Mouse (Mus musculus) MN1 (cell line): ENCODE data around the gene Plpp7.

Source experiments
- DNase-seq: peaks from one replicate; pipeline ENCODE4 v3.0.0-alpha.2; 2016; ENCODE audit warnings: low spot score

Plpp7 gene

GRCm38 (mm10) chr2:32104122-32104521 is 8.8 kb downstream of the Plpp7 start:
- no peak for DNase-seq

DNA sequence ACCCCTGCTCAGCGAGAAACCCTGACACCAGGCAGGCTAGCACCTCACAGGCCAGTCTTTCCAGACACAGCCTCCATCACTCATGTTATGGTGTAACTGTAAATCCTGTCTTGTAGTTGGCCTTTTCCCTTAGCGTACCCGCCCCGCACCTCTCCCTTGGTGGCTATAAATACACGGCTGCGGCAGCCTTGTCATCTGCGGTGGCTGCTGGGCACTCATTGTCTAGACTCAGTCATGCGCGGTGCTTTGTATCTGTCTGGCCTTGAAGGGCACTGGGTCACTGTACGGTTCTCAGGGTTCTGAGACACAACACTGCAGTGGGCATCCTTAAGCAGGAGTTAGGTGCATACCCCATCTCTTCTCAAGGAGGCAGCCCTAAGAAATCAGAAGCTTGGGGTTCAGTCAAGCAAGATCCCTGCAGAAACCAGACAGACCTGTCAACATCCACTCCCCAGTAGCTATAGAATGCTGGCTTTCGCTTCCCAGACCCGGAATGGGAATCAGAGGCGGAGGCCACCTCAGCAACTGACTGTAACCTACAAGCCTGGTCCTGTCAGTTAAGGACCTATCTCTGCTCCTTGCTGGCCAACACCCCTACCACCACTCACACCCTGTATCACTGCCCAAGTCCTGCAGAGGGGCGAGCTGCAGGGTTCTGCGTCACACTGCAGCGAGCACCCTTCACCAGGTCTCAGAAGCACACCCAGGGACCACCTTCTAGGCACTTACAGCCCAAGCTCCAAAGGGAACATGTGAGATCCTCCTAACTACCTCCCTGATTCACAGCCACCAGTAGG is 10.0 kb downstream of the Plpp7 start:
- DNase-seq = no peak

DNA sequence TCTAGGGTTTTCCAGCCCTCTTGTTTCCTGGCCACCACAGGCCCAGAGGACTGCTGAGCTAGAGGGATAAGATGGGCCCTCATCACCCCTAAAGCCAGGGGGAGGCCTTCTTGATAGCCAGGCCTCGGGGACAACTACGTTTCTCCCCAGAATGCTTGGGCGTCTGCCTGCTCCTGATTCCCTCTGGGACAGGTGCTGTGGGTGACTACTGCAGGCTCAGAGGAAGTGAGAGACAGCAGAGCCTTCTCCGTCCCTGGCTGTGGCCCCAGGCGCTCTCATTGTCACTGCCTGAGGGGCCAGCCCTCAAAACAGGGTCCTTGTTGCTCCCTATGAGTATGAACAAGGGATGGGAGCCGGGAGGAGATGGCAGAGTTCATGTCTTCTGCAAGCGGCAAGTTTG is 10.6 kb downstream of the Plpp7 start:
- DNase-seq = no peak

GRCm38 (mm10) chr2:32111268-32111667 is 15.9 kb downstream of the Plpp7 start:
- DNase-seq = no peak

GRCm38 (mm10) chr2:32112548-32112947 is 17.2 kb downstream of the Plpp7 start:
- no peak for DNase-seq

DNA sequence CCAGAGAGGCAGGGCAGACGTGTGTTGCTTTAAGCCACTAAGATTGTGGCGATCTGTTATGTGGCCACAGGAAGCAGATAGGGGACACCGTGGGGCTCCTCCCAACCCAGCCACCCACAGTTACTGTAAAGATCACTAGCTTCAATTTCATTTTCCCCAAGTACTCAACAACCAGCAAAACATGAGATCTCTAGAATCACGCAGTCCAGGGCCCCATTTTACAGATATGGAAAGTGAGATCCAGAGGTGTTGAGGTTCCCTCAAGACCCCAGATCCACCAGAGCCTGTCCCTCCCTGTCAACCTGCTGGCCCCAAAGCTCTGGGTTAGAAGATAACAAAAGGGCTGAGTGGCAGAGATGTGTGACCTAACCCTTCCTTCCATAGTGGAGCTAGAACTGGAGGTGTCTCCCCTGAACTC is 20.5 kb downstream of the Plpp7 start:
- DNase-seq = no peak

DNA sequence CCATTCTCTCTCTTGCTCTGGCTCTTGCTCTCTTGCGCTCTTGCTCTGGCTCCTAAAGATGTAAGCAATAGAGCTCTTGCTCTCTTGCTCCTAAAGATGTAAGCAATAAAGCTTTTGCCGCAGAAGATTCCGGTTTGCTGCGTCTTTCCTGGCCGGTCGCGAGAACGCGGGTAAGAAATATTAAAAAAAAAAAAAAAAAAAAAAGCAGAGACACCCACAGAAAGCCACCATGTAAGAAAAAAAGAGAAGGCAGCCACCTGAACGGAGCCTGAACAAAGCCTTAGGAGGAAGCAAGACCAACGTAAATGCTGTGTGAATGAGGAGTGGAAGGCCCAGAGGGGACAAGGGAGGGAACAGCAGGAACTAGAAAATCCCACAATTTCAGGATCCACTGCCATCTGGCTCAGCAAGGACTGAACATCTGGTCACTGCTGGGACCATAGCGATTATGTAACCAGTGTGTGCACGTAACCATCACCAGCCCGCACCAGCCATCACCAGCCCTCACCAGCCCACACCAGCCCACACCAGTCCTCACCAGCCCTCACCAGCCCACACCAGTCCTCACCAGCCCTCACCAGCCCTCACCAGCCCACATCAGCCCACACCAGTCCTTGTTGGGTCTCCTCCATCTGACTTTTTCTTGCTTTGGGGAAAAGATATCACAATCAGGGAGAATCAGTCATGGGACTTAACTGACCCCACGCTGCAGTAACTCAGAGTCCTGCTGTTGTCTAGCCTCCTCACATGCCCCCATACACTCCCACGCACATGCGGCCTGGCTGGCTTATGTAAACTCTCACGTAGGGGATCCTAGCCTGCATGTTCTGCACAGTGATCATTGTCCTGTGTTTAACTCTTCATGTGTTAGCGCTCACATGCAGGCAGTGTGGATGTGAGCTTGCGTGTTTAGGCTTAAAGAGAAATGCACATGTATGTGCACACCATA is 24.7 kb downstream of the Plpp7 start:
- DNase-seq = no peak

GRCm38 (mm10) chr2:32121150-32121549 is 25.8 kb downstream of the Plpp7 start:
- DNase-seq = no peak

GRCm38 (mm10) chr2:32121785-32122184 is 26.5 kb downstream of the Plpp7 start:
- DNase-seq = no peak

DNA sequence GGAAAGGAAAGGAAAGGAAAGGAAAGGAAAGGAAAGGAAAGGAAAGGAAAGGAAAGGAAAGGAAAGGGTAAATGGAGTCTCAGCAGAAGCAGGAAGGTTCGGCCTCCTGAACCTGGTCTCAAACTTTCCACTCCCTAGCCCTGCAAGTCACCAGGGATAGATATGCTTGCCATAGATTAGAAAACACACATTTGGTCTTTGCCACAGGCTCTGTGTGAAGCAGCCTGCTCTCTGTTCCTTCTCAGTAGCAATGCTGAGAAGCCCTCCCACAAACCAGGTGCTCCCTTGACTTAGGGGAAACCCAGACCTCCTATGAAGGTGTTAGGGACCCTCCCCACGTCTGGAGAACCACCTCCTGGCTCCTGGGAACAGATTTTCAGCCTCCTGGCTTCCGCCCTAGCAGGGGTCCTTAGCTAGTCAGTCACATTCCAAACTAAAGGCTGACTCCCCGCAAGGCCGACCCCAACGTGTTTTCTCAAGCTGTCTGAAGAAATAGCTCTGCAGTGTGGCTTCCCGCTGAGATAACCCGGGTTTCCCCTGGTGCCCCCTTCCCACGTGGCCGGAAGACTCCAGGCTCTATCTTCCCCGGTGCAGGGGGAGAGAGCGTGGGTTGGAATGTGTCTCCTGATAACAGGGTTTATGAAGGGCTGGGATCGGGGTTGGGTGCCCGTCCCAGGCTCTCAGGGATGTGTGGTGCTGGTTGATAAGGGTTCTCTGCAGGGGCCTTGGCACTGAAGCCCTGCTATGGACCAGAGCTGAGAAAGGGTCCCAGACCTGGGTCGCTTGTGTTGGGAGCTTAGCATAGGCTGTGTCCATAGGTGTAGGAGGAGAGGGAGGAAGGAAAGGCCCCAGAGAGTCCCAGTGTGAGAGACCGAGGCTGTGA is 32.6 kb downstream of the Plpp7 start:
- no peak for DNase-seq

- no peak for DNase-seq
These were observed 33.2 kb downstream of the Plpp7 start for GRCm38 (mm10) chr2:32128536-32128841.

GRCm38 (mm10) chr2:32129383-32130074 is 34.2 kb downstream of the Plpp7 start:
- DNase-seq = peak; percentile 87

- DNase-seq = peak; percentile 85
These were observed 35.1 kb downstream of the Plpp7 start for GRCm38 (mm10) chr2:32130435-32130834.

DNA sequence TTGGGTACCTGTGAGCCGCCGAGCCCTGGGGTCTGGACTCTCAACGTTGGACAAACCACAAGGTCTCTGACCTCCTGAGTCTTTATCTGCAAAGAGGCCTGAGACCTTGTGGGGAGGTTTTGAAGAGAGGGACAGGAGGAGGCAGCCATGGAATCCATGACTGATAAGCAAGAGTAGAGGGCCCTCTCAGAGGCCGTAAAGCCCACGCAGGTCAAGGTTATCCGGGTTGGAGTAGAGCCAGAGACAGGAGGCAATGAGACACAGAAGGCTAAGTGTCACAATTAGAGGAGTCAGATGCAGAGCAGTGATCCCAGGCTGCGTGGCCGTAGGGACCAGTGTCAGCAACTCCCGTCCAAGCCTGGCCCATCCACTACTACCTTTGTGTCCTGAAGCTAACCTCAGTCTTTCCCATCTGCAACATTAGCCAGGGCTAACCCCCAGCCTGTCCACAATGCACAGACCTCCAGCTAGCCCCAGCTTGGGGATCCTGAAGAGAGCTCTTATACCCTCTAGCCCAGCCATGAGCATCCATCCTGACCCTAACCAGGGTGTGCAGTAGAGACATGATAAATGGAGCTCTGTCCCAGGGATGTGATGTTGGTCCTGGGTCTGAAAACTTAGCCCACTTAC is 36.0 kb downstream of the Plpp7 start:
- DNase-seq = no peak

DNA sequence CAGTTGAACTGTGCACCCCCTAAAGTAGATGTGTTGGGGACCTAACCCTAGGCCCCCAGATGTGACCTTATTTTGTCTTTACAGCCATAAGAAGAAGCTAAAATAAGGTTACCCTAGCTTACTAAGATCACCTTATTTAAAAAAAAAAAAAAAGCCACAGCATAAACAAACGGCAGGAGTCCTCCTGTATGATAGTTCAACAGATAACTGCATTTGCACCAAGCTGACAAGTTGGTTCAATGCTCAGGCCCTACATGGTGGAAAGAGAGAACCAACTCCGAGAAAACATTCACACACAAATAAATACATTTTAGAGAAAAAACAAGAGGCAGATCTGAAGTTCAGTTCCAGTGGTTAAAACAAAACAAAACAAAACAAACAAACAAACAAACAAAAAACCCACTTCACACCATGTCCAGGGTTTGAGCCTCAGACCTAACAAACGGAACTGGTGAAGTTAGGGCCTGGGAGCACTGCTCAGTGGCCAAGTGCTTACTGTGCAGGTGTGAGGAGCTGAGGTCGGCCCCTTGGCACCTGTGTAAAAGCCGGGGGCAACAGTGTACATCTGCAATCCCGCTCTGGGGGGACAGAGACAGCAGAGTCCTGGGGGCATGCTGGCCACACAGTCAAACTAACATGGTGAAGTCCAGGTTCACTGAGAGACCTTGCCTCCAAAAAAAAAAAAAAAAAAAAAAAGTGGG is 36.7 kb downstream of the Plpp7 start:
- DNase-seq = no peak

DNA sequence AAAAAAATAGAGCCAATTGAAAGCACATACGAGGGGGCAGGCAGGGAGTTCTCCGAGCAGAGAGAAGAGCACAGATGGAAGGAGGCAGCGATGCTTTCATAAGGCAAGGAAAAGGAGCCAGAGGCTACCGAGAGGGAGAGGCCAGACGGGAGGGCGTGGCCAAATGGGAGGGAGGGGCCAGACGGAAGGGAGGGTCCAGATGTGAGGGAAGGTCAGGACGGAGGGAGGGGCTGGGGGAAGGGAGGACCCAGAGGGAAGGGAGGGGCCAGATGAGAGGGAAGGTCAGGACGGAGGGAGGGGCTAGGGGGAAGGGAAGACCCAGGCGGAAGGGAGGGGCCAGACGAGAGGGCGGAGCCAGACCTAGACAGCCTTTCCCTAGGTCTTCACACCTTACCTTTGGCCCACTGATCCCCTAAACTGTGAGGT is 37.3 kb downstream of the Plpp7 start:
- DNase-seq = peak; percentile 33

GRCm38 (mm10) chr2:32134039-32134438 is 38.7 kb downstream of the Plpp7 start:
- peak; percentile 87 for DNase-seq

DNA sequence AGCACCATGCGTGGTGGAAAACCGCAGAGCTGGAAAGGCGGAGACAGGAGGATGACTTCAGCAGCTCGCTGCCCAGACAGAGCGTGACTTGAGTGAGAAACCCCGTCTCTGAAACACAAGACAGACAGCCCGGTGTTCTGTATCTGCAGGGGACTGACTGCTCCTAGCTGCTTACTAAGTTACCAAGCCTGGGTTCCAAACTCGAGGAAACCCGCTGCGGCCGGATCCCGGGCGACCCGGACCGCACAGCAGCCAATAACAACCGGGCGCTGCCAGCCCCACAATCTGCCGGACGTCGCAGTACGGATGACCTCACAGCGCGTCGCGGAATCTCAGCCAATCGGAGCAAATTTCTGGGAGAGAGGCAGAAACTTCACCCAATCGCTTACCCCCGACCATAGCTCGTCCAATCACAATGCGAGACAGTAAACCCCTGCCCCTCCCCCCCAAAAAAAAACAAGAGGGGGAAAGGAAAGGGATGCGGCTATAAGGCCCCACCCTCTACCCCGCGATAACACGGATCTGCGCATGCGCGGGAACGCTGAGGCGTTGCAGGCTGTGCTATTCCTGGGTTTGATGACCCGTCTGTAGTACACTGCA is 42.4 kb downstream of the Plpp7 start:
- peak; percentile 99 for DNase-seq

DNA sequence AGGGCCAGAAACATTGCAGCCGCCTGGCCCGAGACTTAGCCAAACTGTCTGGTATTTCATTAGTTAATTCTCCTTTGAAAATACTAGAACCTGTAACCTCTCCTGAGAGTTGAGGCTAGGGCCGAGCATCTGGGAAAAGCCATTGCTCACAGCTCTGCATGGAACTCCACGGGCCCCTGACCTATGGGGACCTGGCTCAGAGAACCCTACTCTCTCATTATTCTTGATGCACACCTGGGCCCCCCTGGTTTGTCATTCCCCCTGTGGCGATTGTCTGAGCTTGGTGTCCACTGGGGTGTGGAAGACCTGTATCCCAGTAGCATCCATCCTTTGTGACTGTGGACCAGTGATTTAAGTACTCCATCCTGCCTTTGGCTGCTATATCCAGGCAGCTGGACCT is 44.0 kb downstream of the Plpp7 start:
- DNase-seq = no peak

DNA sequence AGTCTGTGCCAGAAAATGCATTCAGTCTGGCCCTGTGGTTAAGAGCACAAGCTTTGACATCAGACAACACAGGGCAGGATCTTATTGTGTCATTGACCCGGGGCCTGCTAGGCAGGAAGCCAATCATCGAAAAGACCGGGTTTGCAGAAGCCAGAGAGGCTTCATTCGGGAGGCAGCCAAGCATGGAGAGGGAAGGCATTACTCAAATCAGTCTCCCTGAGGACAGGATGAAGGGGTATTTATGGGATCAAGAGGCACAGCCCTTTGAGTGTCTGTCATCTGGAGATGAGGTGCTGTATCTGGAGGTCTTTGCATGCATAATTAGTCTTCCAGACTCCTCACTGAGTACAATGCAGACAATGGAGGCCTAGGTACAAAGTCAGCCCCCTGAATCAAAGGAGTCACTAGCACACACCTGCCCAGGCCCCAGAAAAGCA is 45.2 kb downstream of the Plpp7 start:
- peak; percentile 81 for DNase-seq
